Mouse (Mus musculus) erythroid progenitor cell, adult 5-6 weeks (primary cell): ENCODE measurements around the gene Ugt1a6b. TPM values are rescaled to one million over a fixed set of nuclear protein-coding genes. Genes with fewer than 3 reads are reported as not detected.

Experiments used
- ATAC-seq: replicated peaks from 2 replicates; pipeline ENCODE4 v1.8.0; 2016; ENCODE audit warnings: moderate number of reproducible peaks, mild to moderate bottlenecking, moderate TSS enrichment, inconsistent platforms; ENCODE audit not compliant: poor library complexity, low FRiP score, severe bottlenecking
- total RNA-seq, 2 experiments: library from RNA; stranded (forward) in 1 of 2; stranded (reverse) in 1 of 2; fragments of 150-400 nt in 1 of 2; fragments of 186-747, 209-891 nt in 1 of 2; gene quantifications; 2 replicates each; pipeline versions ENCODE4 v1.2.3 to v1.2.4; 2015 to 2017; ENCODE audit warnings: low replicate concordance in 2 of 2

Ugt1a6b gene
- total RNA-seq, 2 experiments from 2014 or later, result not detected

GRCm38 (mm10) chr1:88256886-88257663, 154.0 kb downstream of the Ugt1a6b start:
- ATAC-seq, result no peak

DNA sequence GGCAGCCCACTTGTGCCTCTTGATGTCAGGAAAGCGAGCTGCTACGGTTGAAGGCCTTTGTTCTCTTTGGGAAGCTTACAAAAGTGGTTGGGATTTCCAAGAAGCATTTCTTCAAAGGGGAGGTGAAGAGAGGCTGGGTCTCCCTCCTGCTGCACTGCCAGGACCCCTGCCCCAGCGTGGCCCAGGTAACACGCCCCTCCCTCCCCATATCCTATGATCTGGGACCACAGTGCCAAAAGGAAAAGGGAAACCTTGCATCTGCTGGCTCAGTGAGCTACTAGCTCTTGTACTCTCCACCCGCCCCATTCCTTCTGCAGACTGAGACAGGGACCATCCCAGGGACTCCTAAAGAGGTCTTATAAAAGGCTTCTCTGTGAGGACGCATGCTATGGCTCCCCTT, 154.6 kb downstream of the Ugt1a6b start:
- no peak for ATAC-seq

DNA sequence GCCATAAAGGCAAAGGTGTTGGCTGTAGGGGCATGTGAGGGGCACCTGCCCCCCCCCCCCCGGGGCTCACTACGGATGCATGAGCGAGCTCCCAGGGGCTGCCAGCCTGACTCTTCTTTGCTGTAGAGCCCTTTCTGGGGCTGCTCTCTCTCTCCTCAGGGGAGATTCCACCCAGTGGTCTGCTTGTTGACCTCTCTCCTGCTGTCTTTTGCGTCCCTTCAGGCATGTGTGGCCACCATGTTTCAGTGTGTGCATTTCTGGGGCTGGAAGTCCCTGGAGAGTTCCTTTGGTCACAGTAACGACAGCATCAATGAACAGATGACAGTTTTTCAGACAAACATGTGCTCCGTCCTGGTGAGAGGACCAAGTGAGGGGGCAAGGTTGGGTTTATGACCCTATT, 155.3 kb downstream of the Ugt1a6b start:
- ATAC-seq, result no peak

GRCm38 (mm10) chr1:88258881-88259642, 156.0 kb downstream of the Ugt1a6b start:
- 0 out of 2 replicates have a peak, but pooled peaks have one; percentile 8 for ATAC-seq

DNA sequence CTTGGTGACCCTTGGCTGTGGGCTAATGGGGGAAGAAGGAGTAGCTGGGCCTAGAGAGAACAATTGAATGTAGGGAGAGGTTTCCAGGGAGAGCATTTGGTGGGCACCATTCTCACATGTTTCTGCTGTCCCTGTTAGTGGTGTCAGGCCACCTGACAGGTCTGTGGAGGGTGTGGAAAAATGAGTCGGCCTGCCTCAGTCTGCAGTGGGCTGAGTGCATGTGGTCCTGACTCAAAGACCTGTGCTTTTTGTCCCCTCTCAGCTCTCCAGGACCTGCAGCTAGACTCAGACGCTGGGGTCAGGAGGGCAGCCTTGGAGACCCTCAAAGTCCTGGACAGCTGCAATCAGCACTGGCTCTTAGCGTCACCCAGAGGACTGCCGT, 156.6 kb downstream of the Ugt1a6b start:
- no peak for ATAC-seq

DNA sequence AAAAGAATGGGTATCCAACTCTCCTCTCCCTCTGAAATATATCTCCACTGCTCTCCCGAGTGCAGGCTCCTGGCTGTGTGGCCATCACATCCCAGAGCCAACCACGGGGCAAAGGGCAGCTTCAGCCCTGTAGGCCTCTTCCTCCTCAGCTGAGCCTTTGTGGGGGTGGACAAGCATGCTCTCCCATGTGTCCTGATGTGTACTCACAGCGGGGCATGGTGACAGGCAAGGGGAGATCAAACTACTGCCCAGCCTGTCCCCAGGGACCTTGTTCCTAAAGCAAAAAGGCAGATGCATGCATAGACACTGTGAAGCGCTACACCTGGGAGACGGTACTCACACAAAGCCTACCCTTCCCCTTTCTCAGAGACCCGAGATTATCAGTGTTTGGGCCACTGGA, 157.1 kb downstream of the Ugt1a6b start:
- ATAC-seq, result 0 out of 2 replicates have a peak, but pooled peaks have one; percentile 2

GRCm38 (mm10) chr1:88260604-88261377, 157.7 kb downstream of the Ugt1a6b start:
- no peak for ATAC-seq

DNA sequence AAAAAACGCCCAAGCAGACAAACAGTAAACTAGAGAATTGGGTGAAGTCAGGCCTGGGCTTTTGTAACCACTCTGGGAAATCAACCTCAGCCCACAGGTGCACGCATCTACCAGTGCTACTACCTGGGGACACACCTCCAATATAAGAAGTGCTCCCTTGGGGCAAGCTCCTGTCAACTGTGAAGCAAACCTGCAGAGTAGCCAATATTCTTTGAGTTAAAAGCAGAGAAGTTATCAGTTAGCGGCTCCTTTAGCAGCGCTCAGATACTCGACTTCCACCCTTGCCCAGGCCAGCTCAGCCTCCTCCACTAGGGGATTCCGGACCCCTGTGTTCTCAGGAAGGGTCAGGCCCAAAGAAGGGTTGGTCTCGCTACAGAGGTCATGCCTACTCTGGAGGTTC, 158.7 kb downstream of the Ugt1a6b start:
- no peak for ATAC-seq

DNA sequence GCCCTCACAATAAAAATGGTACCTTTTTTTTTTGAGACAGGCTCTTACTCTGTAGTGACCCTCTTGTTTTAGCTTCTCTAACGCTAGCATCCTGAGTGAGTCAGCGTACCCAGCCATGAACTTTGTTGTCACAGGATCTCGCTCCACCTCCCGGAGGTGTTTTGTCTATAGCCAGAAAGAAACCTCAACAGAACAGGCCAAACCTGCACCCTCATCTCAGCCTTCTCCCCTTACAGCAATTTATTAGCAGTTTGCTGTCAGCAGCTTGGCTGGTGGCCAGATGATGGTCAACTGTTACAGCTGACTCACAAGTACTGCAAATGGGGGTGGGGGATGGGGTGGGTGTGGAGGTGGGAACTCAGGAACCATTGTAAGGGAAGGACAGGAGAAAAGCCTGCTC, 159.2 kb downstream of the Ugt1a6b start:
- ATAC-seq, result no peak

- ATAC-seq, result no peak
These were observed 159.9 kb downstream of the Ugt1a6b start for GRCm38 (mm10) chr1:88262961-88263360.

- no peak for ATAC-seq
These were observed 160.7 kb downstream of the Ugt1a6b start for GRCm38 (mm10) chr1:88263778-88264177.

GRCm38 (mm10) chr1:88264237-88264868, 161.3 kb downstream of the Ugt1a6b start:
- no peak for ATAC-seq

DNA sequence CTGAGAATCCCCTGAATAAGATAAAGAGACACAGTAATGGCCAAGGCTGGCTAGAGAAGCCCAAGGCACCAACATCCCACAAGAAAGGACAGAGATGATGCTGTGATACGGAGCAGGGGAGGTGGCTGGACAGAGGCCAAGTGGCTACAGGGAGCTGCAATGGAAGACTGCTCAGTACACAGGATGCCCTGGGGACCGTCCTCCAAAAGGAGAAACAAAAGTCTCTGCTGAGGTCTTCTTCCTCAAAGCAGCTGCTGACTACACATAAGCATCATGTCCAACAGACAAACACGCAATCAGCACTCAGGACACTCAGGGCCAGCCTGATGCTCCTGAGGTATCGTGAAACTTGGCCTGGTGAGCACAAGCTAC, 161.8 kb downstream of the Ugt1a6b start:
- ATAC-seq, result no peak

- no peak for ATAC-seq
These were observed 163.1 kb downstream of the Ugt1a6b start for GRCm38 (mm10) chr1:88266123-88266522.

DNA sequence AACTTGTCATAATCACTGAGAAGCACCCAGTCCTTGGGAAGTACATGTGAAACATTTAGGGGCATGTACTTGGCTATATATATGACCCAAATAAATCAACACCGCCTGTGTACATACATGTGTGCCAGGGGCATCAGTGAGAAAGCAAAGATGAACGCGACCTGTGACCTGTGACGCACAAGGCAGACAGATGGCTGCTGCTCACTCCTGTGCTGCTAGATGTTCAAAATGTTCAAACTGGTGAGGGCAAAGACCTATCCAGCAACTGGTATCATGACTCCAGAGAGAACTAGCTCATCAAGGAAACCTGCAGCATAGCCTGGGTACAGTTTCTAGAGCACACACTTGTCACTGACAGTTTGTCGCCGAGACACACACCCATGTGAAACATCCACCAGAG, 164.4 kb downstream of the Ugt1a6b start:
- no peak for ATAC-seq

- no peak for ATAC-seq
These were observed 165.0 kb downstream of the Ugt1a6b start for GRCm38 (mm10) chr1:88268070-88268469.
